Mouse (Mus musculus) embryonic facial prominence, embryonic 10.5 days (tissue): Measurements from ENCODE around the gene Lce1j. TPM values are rescaled to one million over a fixed set of nuclear protein-coding genes. Genes with fewer than 3 reads are reported as not detected.

Experiments
- polyA plus RNA-seq: library from polyadenylated mRNA; unstranded; fragments of >200 nt; fragmentation: Nextera tagmentation; extraction: Ambion mirVana; gene quantifications from 2 replicates; pipeline ENCODE4 v1.2.1, GENCODE M21; 2016

Lce1j gene
- polyA plus RNA-seq, 1 experiment from 2014 or later, result not detected

Other genes with a start within 250 kb of the Lce1j start
- gene Ivl, start 216.8 kb downstream of the Lce1j start, polyA plus RNA-seq, result not detected in 2 replicates
- gene Smcp, start 201.5 kb downstream of the Lce1j start, polyA plus RNA-seq, result not detected in 2 replicates
- not detected in 2 replicates for gene 2210017I01Rik, start 183.0 kb downstream of the Lce1j start, polyA plus RNA-seq
- not detected in 2 replicates for gene Lce6a, start 168.9 kb downstream of the Lce1j start, polyA plus RNA-seq
- gene Lce1a1, start 142.2 kb downstream of the Lce1j start, polyA plus RNA-seq, result not detected in 2 replicates
- gene Lce1b, start 133.6 kb downstream of the Lce1j start, polyA plus RNA-seq, result not detected in 2 replicates
- gene Lce1a2, start 120.2 kb downstream of the Lce1j start, polyA plus RNA-seq, result not detected in 2 replicates
- not detected in 2 replicates for gene Lce1c, start 111.3 kb downstream of the Lce1j start, polyA plus RNA-seq
- not detected in 2 replicates for gene Lce1d, start 103.3 kb downstream of the Lce1j start, polyA plus RNA-seq
- not detected in 2 replicates for gene Lce1e, start 81.4 kb downstream of the Lce1j start, polyA plus RNA-seq
- gene Lce1f, start 70.2 kb downstream of the Lce1j start, polyA plus RNA-seq, result not detected in 2 replicates
- gene Gm38119, start 51.4 kb downstream of the Lce1j start, polyA plus RNA-seq, result not detected in 2 replicates
- gene Lce1g, start 38.2 kb downstream of the Lce1j start, polyA plus RNA-seq, result not detected in 2 replicates
- not detected in 2 replicates for gene Lce1h, start 25.4 kb downstream of the Lce1j start, polyA plus RNA-seq
- gene Lce1i, start 11.6 kb downstream of the Lce1j start, polyA plus RNA-seq, result not detected in 2 replicates
- not detected in 2 replicates for gene Lce1k, start 17.4 kb upstream of the Lce1j start, polyA plus RNA-seq
- not detected in 2 replicates for gene Kprp, start 36.7 kb upstream of the Lce1j start, polyA plus RNA-seq
- not detected in 2 replicates for gene Lce1l, start 60.8 kb upstream of the Lce1j start, polyA plus RNA-seq
- gene 2310050C09Rik, start 79.7 kb upstream of the Lce1j start, polyA plus RNA-seq, result not detected in 2 replicates
- gene Lce3a, start 135.7 kb upstream of the Lce1j start, polyA plus RNA-seq, result not detected in 2 replicates
- not detected in 2 replicates for gene Lce3b, start 142.5 kb upstream of the Lce1j start, polyA plus RNA-seq
- not detected in 2 replicates for gene Lce3c, start 154.0 kb upstream of the Lce1j start, polyA plus RNA-seq
- gene Lce3d, start 166.9 kb upstream of the Lce1j start, polyA plus RNA-seq, result not detected in 2 replicates
- not detected in 2 replicates for gene Lce3e, start 176.5 kb upstream of the Lce1j start, polyA plus RNA-seq
- not detected in 2 replicates for gene Lce3f, start 201.7 kb upstream of the Lce1j start, polyA plus RNA-seq
- 0.36 TPM in 1 of 2 replicates, not detected in the other for gene Crct1, start 225.2 kb upstream of the Lce1j start, polyA plus RNA-seq
- not detected in 2 replicates for gene Lce1m, start 228.5 kb upstream of the Lce1j start, polyA plus RNA-seq